Mouse (Mus musculus) embryonic stem cell, embryonic (primary cell): ENCODE results near the gene Ndufb10.

Experiments
- CTCF ChIA-PET, 4 experiments: fragments of 300-600 bp in 2 of 4; fragments of 350-600 bp in 2 of 4; sonication (Branson Sonifier 250); formaldehyde crosslinking; loops; one replicate each; lab custom pipeline; 2022; ENCODE audit warnings: inconsistent platforms in 2 of 4; lab: Charles Lee
- POLR2A ChIA-PET, 4 experiments: fragments of 300-600 bp in 2 of 4; fragments of 350-600 bp in 2 of 4; sonication (Branson Sonifier 250); formaldehyde crosslinking; loops; one replicate each; lab custom pipeline; 2022; ENCODE audit warnings: antibody characterized with exemption in 4 of 4, inconsistent platforms in 1 of 4; lab: Charles Lee

Ndufb10 gene

GRCm38 (mm10) chr17:24706982-24707800 is 17.1 kb downstream of the Ndufb10 start, which contains the start of gene Tbl3:
Gene Tbl3 (minus strand): TSS chr17:24707660.
- ChIA-PET POLR2A (interaction anchor here (0.6 to 9.6 kb wide), 57 partner anchors 9 to 292 kb away, joined by 3 to 144 read pairs (median 5); partner anchors contain the start of genes Rnf151 (in 4 of the 4), Rps2 (in 4 of the 4), Ndufb10 (in 3 of the 4) and Syngr3 (in 3 of the 4)), CTCF (interaction anchor here in 2 of 4 experiments (0.7 to 1.7 kb wide), 10 partner anchors 9 to 228 kb away, joined by 3 to 6 read pairs (median 3); partner anchors contain the start of genes Zfp598 (in 2 of the 2), Mlst8 (in 1 of the 2), Ndufb10 (in 1 of the 2) and Noxo1 (in 1 of the 2))

- ChIA-PET POLR2A (interaction anchor here in 3 of 4 experiments (0.9 to 9.6 kb wide), 9 partner anchors 7 to 178 kb away, joined by 3 to 144 read pairs (median 4); partner anchors contain the start of genes Nthl1 (in 1 of the 3), Rnf151 (in 1 of the 3), Rps2 (in 1 of the 3) and Syngr3 (in 1 of the 3)), CTCF (no interaction called here)
Observed at GRCm38 (mm10) chr17:24705821-24706220, 18.5 kb downstream of the Ndufb10 start.

- ChIA-PET POLR2A (interaction anchor here in 3 of 4 experiments (1.5 to 9.6 kb wide), 5 partner anchors 16 to 173 kb away, joined by 4 to 144 read pairs (median 7); partner anchors contain the start of genes Rnf151 (in 2 of the 3), Rps2 (in 2 of the 3) and Traf7 (in 2 of the 3)), CTCF (no interaction called here)
Observed at GRCm38 (mm10) chr17:24701251-24701650, 23.0 kb downstream of the Ndufb10 start.

- ChIA-PET POLR2A (interaction anchor here in 2 of 4 experiments (1.0 to 9.6 kb wide), 7 partner anchors 7 to 171 kb away, joined by 3 to 144 read pairs (median 6); partner anchors contain the start of genes Rnf151 (in 1 of the 2), Rps2 (in 1 of the 2), Tbl3 (in 1 of the 2) and Traf7 (in 1 of the 2)), CTCF (no interaction called here)
Observed at GRCm38 (mm10) chr17:24699473-24699872, 24.8 kb downstream of the Ndufb10 start.

- CTCF ChIA-PET, result interaction anchor here in 3 of 4 experiments (0.6 to 1.6 kb wide), 4 partner anchors 9 to 94 kb away, joined by 3 to 5 read pairs (median 3); no protein-coding TSS in a partner anchor
Observed at GRCm38 (mm10) chr17:24698715-24699114, 25.6 kb downstream of the Ndufb10 start.

GRCm38 (mm10) chr17:24697985-24698384 is 26.3 kb downstream of the Ndufb10 start:
- CTCF ChIA-PET, result interaction anchor here in 2 of 4 experiments (0.9 to 1.6 kb wide), 3 partner anchors 10 to 22 kb away, joined by 3 to 5 read pairs (median 3); no protein-coding TSS in a partner anchor
- POLR2A ChIA-PET, result interaction anchor here (0.6 to 3.5 kb wide), 28 partner anchors 8 to 219 kb away, joined by 3 to 20 read pairs (median 4); partner anchors contain the start of genes Tbl3 (in 4 of the 4), Traf7 (in 2 of the 4), Zfp598 (in 2 of the 4) and Mlst8 (in 1 of the 4)

More at GRCm38 (mm10) chr17:24698715-24699114, 25.6 kb downstream of the Ndufb10 start:
- POLR2A ChIA-PET, result interaction anchor here (0.6 to 3.5 kb wide), 25 partner anchors 8 to 219 kb away, joined by 3 to 20 read pairs (median 4); partner anchors contain the start of genes Tbl3 (in 3 of the 4), Traf7 (in 2 of the 4), Mlst8 (in 1 of the 4) and Ndufb10 (in 1 of the 4)

- ChIA-PET CTCF (interaction anchor here in 1 of 4 experiments (0.6 to 1.1 kb wide), 2 partner anchors 12 to 15 kb away, joined by 3 read pairs; no protein-coding TSS in a partner anchor), POLR2A (interaction anchor here (0.5 to 3.5 kb wide), 23 partner anchors 10 to 246 kb away, joined by 3 to 20 read pairs (median 3); partner anchors contain the start of genes Tbl3 (in 3 of the 4), Eme2 (in 1 of the 4), Mapk8ip3 (in 1 of the 4) and Mrps34 (in 1 of the 4))
Observed at GRCm38 (mm10) chr17:24696011-24696697, 28.1 kb downstream of the Ndufb10 start, which contains the start of the genes Gfer and Noxo1. Gene Gfer (minus strand): TSS chr17:24696156. Gene Noxo1 (plus strand): TSS chr17:24696234.

- CTCF ChIA-PET, result interaction anchor here in 1 of 4 experiments (1.4 kb wide), 1 partner anchor 19 kb away, joined by 4 read pairs; no protein-coding TSS in a partner anchor
- POLR2A ChIA-PET, result interaction anchor here in 2 of 4 experiments (0.7 to 1.9 kb wide), 18 partner anchors 9 to 217 kb away, joined by 3 to 9 read pairs (median 5); partner anchors contain the start of genes Traf7 (in 2 of the 2), Mlst8 (in 1 of the 2), Pkd1 (in 1 of the 2) and Rnf151 (in 1 of the 2)
Observed at GRCm38 (mm10) chr17:24695326-24696010, 28.8 kb downstream of the Ndufb10 start.

GRCm38 (mm10) chr17:24692385-24692784 is 31.9 kb downstream of the Ndufb10 start:
- CTCF ChIA-PET, result interaction anchor here in 1 of 4 experiments (0.5 kb wide), 1 partner anchor 25 kb away, joined by 3 read pairs; no protein-coding TSS in a partner anchor

GRCm38 (mm10) chr17:24689251-24690081 is 34.8 kb downstream of the Ndufb10 start, which contains the start of gene Syngr3:
Gene Syngr3 (minus strand): TSS chr17:24689955.
- ChIA-PET POLR2A (interaction anchor here (0.8 to 5.4 kb wide), 36 partner anchors 8 to 234 kb away, joined by 3 to 50 read pairs (median 5); partner anchors contain the start of genes Traf7 (in 4 of the 4), Tbl3 (in 3 of the 4), Rnf151 (in 2 of the 4) and Rps2 (in 2 of the 4)), CTCF (interaction anchor here in 2 of 4 experiments (0.5 to 1.0 kb wide), 4 partner anchors 13 to 261 kb away, joined by 3 to 6 read pairs (median 3); no protein-coding TSS in a partner anchor)

More at GRCm38 (mm10) chr17:24692385-24692784, 31.9 kb downstream of the Ndufb10 start:
- POLR2A ChIA-PET, result interaction anchor here in 3 of 4 experiments (1.0 to 5.4 kb wide), 14 partner anchors 14 to 165 kb away, joined by 3 to 50 read pairs (median 6); partner anchors contain the start of genes Traf7 (in 2 of the 3), Msrb1 (in 1 of the 3), Pkd1 (in 1 of the 3) and Rnf151 (in 1 of the 3)

- CTCF ChIA-PET, result interaction anchor here in 2 of 4 experiments (0.6 to 2.1 kb wide), 3 partner anchors 11 to 1132 kb away, joined by 4 to 12 read pairs (median 5); no protein-coding TSS in a partner anchor
- POLR2A ChIA-PET, result interaction anchor here in 3 of 4 experiments (0.6 to 4.1 kb wide), 15 partner anchors 10 to 1233 kb away, joined by 3 to 23 read pairs (median 4); partner anchors contain the start of genes Zfp598 (in 2 of the 3), Ccnf (in 1 of the 3), Ndufb10 (in 1 of the 3) and Nthl1 (in 1 of the 3)
Observed at GRCm38 (mm10) chr17:24687599-24687998, 36.7 kb downstream of the Ndufb10 start.

- CTCF ChIA-PET, result interaction anchor here in 3 of 4 experiments (0.6 to 2.1 kb wide), 8 partner anchors 8 to 1132 kb away, joined by 3 to 12 read pairs (median 4); no protein-coding TSS in a partner anchor
- POLR2A ChIA-PET, result interaction anchor here in 3 of 4 experiments (0.6 to 4.1 kb wide), 23 partner anchors 10 to 1233 kb away, joined by 3 to 23 read pairs (median 4); partner anchors contain the start of genes Zfp598 (in 3 of the 3), Tbl3 (in 2 of the 3), Ccnf (in 1 of the 3) and Mlst8 (in 1 of the 3)
Observed at GRCm38 (mm10) chr17:24687146-24687595, 37.1 kb downstream of the Ndufb10 start.

GRCm38 (mm10) chr17:24686514-24686913 is 37.8 kb downstream of the Ndufb10 start:
- ChIA-PET CTCF (interaction anchor here in 3 of 4 experiments (0.6 to 2.1 kb wide), 6 partner anchors 8 to 246 kb away, joined by 3 to 12 read pairs (median 4); no protein-coding TSS in a partner anchor), POLR2A (interaction anchor here in 3 of 4 experiments (0.6 to 4.1 kb wide), 28 partner anchors 8 to 1351 kb away, joined by 3 to 23 read pairs (median 5); partner anchors contain the start of genes Zfp598 (in 3 of the 3), Tbl3 (in 2 of the 3), Traf7 (in 2 of the 3) and Ccnf (in 1 of the 3))
